Mouse (Mus musculus) retina, postnatal 7 days (tissue): ENCODE results near the gene Kcnd1.
"Not testable (repeated sequence)": the region's sequence is repeated elsewhere in the genome, so short reads cannot be mapped to it uniquely, and the experiment has no call there.

ENCODE experiments used
- DNase-seq: peaks from one replicate; pipeline ENCODE4 v3.0.0-alpha.2; 2012; ENCODE audit warnings: low read depth, low spot score

Kcnd1 gene

GRCm38 (mm10) chrX:7821865-7822779 lies at the start of gene Kcnd1:
Gene Kcnd1, plus strand, starts transcription at chrX:7822289.
- DNase-seq = no peak

GRCm38 (mm10) chrX:7772766-7773165 lies 49.3 kb upstream of the Kcnd1 start:
- DNase-seq = no peak

DNA sequence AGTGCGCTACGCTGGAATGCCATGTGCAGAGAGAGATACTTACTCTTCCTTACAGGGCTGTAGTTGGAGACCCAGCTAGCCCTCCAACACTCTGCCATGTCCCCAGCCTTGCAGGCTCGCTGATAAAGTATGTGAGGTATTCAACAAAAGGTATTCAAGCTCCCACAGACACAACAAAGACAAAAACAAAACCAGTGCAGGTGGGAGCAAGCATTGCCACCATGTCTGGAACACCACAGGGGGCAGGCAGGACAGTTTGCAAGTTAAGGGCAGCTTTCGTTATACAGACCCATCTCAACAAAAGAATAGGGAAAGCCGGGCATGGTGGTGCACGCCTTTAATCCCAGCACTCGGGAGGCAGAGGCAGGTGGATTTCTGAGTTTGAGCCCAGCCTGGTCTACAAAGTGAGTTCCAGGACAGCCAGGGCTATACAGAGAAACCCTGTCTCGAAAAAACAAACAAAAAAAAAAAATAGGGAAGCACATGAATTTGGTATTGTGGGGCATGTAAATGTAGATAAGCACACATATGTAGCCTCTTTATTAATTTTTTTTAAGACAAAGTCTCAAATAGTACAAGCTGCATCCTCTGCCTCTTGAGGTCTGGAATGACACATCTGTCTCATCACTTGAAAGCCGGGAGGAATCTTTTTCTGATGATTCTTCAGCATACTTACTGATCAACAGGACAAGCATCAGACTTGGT lies 46.4 kb upstream of the Kcnd1 start:
- no peak for DNase-seq

- DNase-seq = no peak
Observed at GRCm38 (mm10) chrX:7776329-7777082, 45.6 kb upstream of the Kcnd1 start.

DNA sequence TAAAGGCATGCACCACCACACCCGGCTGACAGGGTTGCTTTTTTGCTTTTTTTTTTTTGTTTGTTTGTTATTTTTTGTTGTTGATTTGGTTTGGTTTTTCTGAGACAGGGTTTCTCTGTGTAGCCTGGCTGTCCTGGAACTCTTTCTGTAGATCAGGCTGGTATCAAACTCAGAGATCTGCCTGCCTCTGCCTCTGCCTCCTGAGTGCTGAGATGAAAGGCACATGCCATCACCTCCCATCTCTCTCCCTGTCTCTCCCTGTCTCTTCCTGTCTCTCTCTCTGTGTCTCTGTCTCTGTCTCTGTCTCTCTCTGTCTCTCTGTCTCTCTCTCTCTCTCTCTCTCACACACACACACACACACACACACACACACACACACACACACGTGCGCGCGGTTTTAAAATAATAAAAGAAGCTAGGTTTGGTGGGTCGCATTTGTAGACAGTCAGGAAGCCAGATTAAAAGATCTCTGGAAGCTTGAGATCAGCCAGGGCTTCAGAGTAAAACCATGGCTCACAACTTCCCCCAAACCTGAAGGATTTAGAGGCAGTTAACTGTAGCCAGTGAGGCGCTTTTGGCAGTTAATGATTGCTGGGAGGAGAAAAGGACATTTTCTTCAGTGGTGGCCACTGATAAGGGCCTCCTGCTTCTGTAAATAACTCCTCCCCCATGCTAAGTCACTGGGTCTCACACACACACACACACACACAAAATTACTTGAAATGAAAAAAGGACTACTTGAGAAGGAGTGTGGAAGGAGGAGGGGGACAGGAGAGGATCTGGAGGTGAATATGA lies 43.4 kb upstream of the Kcnd1 start:
- no peak for DNase-seq

DNA sequence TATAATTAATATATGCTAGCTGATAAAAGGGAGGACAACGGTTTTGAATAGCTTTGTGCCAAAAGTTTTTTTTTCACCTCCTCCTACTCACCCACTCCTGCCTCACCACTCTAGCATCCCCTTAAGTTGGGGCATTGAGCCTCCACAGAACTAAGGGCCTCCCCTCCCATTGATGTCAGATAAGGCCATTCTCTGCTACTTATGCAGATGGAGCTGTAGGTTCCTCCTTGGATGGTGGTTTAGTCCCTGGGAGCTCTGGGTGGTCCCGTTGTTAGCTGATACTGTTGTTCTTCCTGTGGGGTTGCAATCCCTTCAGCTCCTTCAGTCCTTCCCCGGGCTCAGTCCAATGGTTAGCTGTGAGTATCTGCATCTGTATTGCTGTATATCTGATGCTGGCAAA lies 42.8 kb upstream of the Kcnd1 start:
- DNase-seq = no peak

DNA sequence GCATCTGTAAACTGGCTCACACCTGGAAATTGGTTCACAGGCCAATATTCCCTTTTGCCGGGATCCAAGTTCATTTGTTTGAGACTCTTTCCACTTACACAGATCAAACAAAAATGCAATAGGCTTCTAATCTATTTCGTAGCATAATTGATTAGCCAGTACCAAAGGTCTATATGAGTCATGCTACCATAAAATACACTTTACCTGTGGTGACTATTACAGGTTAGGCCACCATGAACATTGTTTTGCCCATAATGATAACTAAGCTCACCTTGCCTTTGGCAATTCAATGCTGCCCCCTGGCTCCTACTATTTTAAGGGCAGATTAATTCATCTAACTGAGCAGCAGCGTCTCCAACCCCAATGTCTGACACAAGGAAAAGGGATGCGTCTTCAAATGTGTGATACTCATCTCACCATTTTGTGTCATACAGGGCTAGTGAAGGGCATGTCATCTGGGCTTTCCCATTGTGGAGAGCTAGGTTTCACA lies 39.4 kb upstream of the Kcnd1 start:
- DNase-seq = no peak

DNA sequence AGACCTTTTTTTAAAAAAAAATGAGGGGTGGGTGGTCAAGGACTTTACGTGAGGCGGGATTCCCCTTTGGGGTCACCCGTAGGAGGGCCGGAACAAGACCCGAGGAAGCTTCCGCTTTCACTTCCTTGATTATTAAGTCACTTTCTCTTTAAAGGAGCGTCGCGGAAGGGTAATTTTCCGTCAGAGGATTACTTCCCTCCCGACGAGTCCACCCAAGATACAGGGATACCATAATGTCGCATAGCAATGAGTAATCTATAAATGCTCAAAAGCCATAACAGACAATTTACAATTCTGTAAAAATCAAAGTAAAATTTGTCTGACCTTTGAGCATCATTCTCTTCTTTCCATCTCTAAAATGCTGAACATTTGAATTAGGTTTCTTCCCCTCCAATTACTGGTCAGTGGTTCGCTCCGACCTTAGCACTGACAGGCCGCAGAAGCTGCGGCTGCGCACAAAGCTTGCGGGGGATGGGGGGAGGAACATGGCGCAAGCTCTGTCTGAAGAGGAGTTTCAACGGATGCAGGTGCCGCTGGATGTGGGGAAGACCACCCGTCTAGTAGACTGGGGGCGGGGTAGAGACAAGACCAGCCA lies 32.5 kb upstream of the Kcnd1 start, which contains the start of gene Gripap1:
Gene Gripap1, plus strand, starts transcription at position 224 of the 595 bp plus-strand sequence.
- DNase-seq = peak; percentile 76

DNA sequence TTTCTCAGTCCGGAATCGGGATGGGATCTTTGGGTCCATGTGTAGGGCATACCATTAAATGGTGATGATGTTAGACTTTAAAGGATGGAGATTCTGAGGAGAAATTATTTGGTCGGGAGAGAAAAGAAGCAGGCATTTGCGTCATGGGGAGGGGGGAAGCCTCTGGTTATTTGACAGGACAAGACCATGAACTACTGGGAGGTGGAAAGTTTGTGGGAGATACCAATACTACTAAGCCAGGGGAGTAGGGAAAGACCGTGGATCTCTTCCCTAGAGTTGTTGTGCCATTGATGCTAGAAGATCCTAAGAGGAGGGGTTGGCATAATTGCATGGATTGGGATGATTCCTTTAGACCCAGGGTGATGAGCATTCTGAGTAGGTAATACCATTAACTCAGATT lies 31.8 kb upstream of the Kcnd1 start:
- no peak for DNase-seq

DNA sequence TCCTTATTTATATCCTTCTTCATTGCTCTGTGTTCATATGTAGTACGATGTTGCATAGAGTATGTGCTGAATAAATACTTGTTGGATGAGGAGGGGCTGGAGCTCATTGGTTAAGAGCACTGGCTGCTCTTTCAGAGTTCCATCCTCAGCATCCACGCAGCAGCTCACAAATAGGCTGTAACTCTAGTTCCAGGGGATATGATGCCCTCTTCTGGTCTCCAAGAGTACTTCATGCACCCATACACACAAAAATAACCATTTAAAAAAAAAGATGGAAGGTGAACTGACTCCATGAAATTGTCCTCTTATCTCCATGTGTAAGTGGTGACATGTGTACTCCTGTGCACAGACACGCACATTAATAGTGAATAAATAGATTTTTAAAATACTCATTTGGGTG lies 28.7 kb upstream of the Kcnd1 start:
- no peak for DNase-seq

- no peak for DNase-seq
Observed at GRCm38 (mm10) chrX:7795016-7795415, 27.1 kb upstream of the Kcnd1 start.

DNA sequence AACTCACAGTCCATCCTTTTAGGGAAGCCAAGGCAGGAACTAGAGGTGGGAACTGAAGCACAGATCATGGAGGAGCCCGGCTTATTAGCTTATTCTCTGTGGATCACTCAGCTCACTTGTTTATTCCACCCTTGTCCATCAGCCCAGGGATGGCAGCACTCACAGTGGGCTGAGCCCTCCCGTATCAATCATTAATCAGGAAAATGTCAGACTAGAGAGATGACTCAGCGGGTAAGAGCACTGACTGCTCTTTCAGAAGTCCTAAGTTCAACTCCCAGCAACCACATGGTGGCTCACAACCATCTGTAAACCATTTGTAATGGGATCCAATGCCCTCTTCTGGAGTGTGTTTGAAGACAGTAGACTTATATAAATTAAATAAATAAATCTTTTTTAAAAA lies 24.8 kb upstream of the Kcnd1 start:
- no peak for DNase-seq

GRCm38 (mm10) chrX:7802157-7802556 lies 19.9 kb upstream of the Kcnd1 start:
- not testable (repeated sequence) for DNase-seq

DNA sequence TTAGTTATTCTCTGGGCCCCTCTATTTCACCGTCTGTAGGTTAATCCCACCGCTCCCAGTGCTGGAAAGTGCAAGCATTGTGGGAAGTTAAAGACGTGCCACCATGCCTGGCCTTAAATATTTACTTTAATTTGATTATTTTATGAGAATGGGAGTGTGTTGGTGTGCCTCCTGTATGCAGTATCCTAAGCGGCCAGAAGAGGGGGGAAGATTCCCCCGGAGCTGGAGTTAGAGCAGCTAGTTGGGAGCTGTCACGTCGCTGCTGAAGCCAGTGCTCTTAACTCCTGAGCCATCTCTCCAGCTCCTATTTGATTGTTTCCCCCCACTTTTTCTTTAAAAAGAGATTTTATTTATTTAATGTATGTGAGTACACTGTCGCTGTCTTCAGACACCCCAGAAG lies 7.1 kb upstream of the Kcnd1 start:
- not testable (repeated sequence) for DNase-seq

DNA sequence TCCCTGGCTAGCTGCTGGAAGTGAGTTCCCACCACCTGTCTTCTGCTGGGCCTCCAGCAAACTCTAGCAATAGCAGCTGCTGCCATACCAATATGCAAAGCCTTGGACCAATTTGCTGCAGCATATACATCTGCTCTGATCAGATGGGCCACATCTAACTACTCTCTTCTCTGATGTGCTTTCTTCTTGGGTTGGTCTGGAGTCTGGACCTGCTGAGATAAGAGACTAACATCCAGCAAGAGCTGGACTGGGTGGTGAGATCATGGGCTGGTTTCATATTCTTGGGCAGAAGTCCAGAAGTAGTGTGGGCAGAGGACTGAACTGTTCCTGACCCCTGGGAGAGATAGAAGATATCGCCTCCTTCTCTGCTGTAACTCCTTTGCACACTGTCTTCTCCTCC lies 15.1 kb downstream of the Kcnd1 start:
- DNase-seq = no peak

- DNase-seq = no peak
Observed at GRCm38 (mm10) chrX:7840842-7841162, 18.7 kb downstream of the Kcnd1 start.

DNA sequence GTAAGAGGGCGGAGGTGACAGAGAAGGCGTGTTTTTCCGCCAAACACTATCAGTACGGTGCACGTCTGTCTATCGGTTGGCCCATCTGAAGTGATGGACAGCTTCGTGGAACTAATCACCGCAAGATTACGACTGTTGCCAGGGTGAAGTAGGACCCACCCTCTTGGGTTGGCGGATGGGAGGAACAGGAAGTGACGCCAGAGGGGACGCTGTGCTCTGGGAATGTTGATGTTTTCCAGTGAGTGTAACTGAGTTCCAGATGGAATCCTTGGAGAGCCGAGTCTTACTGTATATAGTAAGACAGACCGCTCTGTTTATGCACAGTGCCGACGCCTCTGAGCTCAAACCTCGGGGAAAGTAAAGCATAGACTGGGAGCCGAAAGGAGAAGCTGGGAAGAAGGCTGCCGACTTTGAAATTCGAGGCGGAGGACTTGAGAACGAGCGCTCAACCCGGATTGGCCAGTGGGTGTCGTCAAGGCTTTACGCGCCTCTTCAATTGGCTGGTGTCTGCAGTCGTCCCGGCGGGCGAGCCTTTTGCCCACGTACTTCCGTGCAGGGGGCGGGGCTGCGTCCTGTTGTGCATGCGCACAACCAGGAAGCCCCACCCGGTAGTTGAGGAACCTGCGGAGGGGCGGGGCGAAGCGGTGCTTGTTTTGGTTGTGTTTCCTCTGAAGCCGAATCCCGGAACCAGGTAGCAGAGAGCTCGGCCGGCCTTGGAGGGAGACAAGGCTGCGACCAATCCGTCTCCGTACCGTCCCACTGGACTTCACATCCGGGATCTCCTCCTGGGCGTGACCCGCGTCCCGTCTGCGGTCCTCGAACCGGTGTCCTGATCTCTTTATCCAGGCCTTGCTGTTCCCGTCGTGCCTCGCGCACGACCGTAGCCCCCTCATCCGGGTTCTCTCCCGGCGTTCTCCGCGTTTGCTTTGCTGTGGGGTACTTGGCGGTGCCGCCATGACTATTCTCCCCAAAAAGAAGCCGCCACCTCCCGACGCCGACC lies 19.4 kb downstream of the Kcnd1 start, which contains the start of gene Otud5:
Gene Otud5, plus strand, starts transcription at position 202 of the 1,000 bp plus-strand sequence.
- DNase-seq = peak; percentile 88

GRCm38 (mm10) chrX:7842318-7842717 lies 20.2 kb downstream of the Kcnd1 start:
- no peak for DNase-seq

DNA sequence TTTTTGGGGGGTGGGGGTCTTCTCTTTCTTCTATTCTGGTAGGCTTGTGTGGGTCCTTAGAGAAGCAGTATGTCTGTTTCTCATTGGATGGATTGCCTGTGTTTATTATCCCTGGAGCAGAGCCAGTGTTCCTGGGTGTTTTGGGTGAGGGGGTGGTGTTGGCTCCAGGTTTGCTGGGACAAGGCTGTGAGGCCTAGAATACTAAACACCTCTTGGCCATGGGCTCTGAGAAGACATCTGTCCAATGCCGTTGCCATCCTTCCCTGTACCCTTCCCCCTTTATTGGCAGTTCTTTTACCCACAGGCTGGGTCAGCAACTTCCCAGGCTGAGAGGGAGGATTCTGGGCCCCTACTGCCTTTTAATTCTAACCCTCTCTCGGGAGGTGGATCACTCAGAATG lies 25.8 kb downstream of the Kcnd1 start:
- no peak for DNase-seq
